Mouse (Mus musculus) small intestine, adult 2 months (tissue): ENCODE results near the gene Vipr2. TPM values are rescaled to one million over a fixed set of nuclear protein-coding genes. Genes with fewer than 3 reads are reported as not detected.

Source experiments
- H3K27ac ChIP-seq: fragments of 200-500 bp; 2 replicates; pipeline ENCODE4 v1.5.1; 2012; ENCODE audit warnings: low read depth, low read length, control low read depth, inconsistent platforms; ENCODE audit not compliant: insufficient read depth
- H3K27me3 ChIP-seq: fragments of 200-500 bp; 2 replicates; pipeline ENCODE4 v1.6.1; 2012; ENCODE audit warnings: mild to moderate bottlenecking, moderate library complexity, low read length, inconsistent platforms; ENCODE audit not compliant: control insufficient read depth, insufficient read depth
- H3K36me3 ChIP-seq: fragments of 200-500 bp; 2 replicates; pipeline ENCODE4 v1.6.1; 2012; ENCODE audit warnings: mild to moderate bottlenecking, low read length, control low read depth, inconsistent platforms; ENCODE audit not compliant: control insufficient read depth, insufficient read depth
- H3K4me1 ChIP-seq: fragments of 200-500 bp; 2 replicates; pipeline ENCODE4 v1.6.1; 2012; ENCODE audit warnings: low read length, inconsistent platforms, mixed read lengths; ENCODE audit not compliant: control insufficient read depth, insufficient read depth, insufficient read length
- H3K4me3 ChIP-seq: fragments of 200-500 bp; 2 replicates; pipeline ENCODE4 v1.5.1; 2012; ENCODE audit warnings: low read depth, mild to moderate bottlenecking, control low read depth, inconsistent platforms, low read length, moderate library complexity
- CTCF ChIP-seq: fragments of 200-500 bp; IDR thresholded peaks from 2 replicates; pipeline ENCODE4 v1.5.1; 2012; ENCODE audit warnings: low read depth, mild to moderate bottlenecking, control low read depth, inconsistent platforms, low read length, moderate library complexity, mixed read lengths; ENCODE audit not compliant: insufficient replicate concordance, insufficient read length; ENCODE audit errors: extremely low read depth
- POLR2A ChIP-seq: fragments of 200-500 bp; IDR thresholded peaks from 2 replicates; pipeline ENCODE4 v1.6.1; 2012; ENCODE audit warnings: low read depth, mild to moderate bottlenecking, control low read depth, inconsistent platforms, low read length, moderate library complexity
- WGBS: fragments of 180-500 bp; shearing (Covaris S2); methylation state at CpG from one replicate; pipeline ENCODE4 v1.1.7; 2018; 5-methylcytosine and 5-hydroxymethylcytosine counted together
- polyA plus RNA-seq: library from polyadenylated mRNA; depleted of rRNA; stranded (reverse); fragments of >200 nt; gene quantifications from 2 replicates; pipeline ENCODE4 v1.2.3, GENCODE M21; 2012; rRNA removed

The Vipr2 gene
- polyA plus RNA-seq, 1 experiment, result 1.9 TPM

GRCm38 (mm10) chr12:116182376-116182775, 104.8 kb downstream of the Vipr2 start:
- no peaks in the 10 kb centered on the region for H3K36me3 ChIP-seq
- no peak overlapping the region for H3K27ac ChIP-seq
- no peak overlapping the region for H3K4me3 ChIP-seq
- H3K4me1 ChIP-seq, result no peaks in the 10 kb centered on the region
- TF ChIP-seq POLR2A (no peak), CTCF (no peak)
- no peaks in the 10 kb centered on the region for H3K27me3 ChIP-seq

GRCm38 (mm10) chr12:116183212-116183935, 105.8 kb downstream of the Vipr2 start:
- H3K27me3 ChIP-seq, result no peaks in the 10 kb centered on the region
- no peak overlapping the region for H3K27ac ChIP-seq
- H3K4me1 ChIP-seq, result no peaks in the 10 kb centered on the region
- TF ChIP-seq CTCF, result no peak
- TF ChIP-seq POLR2A, result no peak
- no peaks in the 10 kb centered on the region for H3K36me3 ChIP-seq
- WGBS, result 75% methylated on average over 6 of the region's 6 CpGs
- no peak overlapping the region for H3K4me3 ChIP-seq

- no peaks in the 10 kb centered on the region for H3K36me3 ChIP-seq
- 66% methylated on average over 6 of the region's 6 CpGs for WGBS
- TF ChIP-seq CTCF (no peak), POLR2A (no peak)
- no peak overlapping the region for H3K4me3 ChIP-seq
- no peaks in the 10 kb centered on the region for H3K4me1 ChIP-seq
- H3K27me3 ChIP-seq, result no peaks in the 10 kb centered on the region
- no peak overlapping the region for H3K27ac ChIP-seq
Observed at GRCm38 (mm10) chr12:116193952-116194351, 116.4 kb downstream of the Vipr2 start.

- no peak overlapping the region for H3K4me3 ChIP-seq
- H3K27ac ChIP-seq, result no peak overlapping the region
- H3K27me3 ChIP-seq, result no peaks in the 10 kb centered on the region
- no peaks in the 10 kb centered on the region for H3K4me1 ChIP-seq
- H3K36me3 ChIP-seq, result no peaks in the 10 kb centered on the region
- TF ChIP-seq POLR2A (no peak), CTCF (no peak)
Observed at GRCm38 (mm10) chr12:116194641-116195040, 117.1 kb downstream of the Vipr2 start.

Other genes with a start within 250 kb of the Vipr2 start
- gene Zfp386, start 30.0 kb upstream of the Vipr2 start, polyA plus RNA-seq, result 1.4 TPM in 2 replicates
- gene Wdr60, start 185.3 kb downstream of the Vipr2 start, polyA plus RNA-seq, result 0.51 and 0.95 TPM in 2 replicates
- not detected in 2 replicates for gene Gm11027, start 197.7 kb downstream of the Vipr2 start, polyA plus RNA-seq
- gene Esyt2, start 203.5 kb downstream of the Vipr2 start, polyA plus RNA-seq, result 5.6 and 14.3 TPM in 2 replicates